ENCODE assay signal across 9 mouse cellular contexts in the genomic region with DNA sequence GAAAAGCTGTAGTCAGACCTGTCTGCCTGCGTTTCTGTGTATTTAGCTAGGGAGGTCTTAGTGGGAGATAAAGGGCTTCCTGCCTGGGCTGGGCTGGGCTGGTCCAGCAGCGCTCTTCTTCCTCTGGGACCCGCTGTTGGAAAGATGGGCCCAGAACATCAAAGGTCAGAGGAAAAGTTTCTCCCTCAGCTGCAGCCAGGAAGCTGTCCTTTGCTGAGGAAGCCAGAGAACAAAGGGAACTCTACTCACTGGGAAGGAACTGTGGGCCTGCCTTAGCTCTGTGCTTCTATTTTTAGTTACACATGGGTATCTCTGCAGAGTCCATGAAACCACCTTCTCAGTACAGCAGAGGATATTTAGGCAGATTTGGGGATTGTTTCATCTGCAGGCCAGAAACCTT.
DNase-seq lines count a peak whose midpoint lies in the region; ATAC-seq and TF ChIP-seq lines count a peak whose summit lies in the region.
"Had no signal": no experiment of that assay in that cellular context is flagged by ENCODE, and none has a peak within 500 bp of the region (broad histone marks: within the 10 kb centered on the region; RNA-seq: fewer than 3 reads in every experiment).

No protein-coding gene starts in this region.

- ATAC-seq in intestine, postnatal 0 days: no peak
- ATAC-seq in midbrain, embryonic 16.5 days: peak; percentile 58; the same call in 1 of the 2 replicates
- no peak for ATAC-seq in megakaryocyte-erythroid progenitor cell, adult 5-6 weeks (replicated peaks; ENCODE audit: low FRiP score, low TSS enrichment, poor library complexity, severe bottlenecking)

- no peak overlapping the region for H3K4me2 ChIP-seq in intestine, postnatal 0 days (replicated peaks; ENCODE audit: low read depth)
- no peak overlapping the region for H3K4me2 ChIP-seq in midbrain, embryonic 16.5 days (ENCODE audit: low read length)
- H3K4me2 ChIP-seq: liver, embryonic 15.5 days had no signal

- WGBS in intestine, postnatal 0 days: 19% methylated on average over 3 of the region's 3 CpGs
- WGBS in midbrain, embryonic 16.5 days: 57% methylated on average over 3 of the region's 3 CpGs

- H3K4me3 ChIP-seq in intestine, postnatal 0 days (ENCODE audit: low read depth, low read length): no peak overlapping the region
- no peak overlapping the region for H3K4me3 ChIP-seq in midbrain, embryonic 16.5 days (ENCODE audit: low read depth, low read length)
- H3K4me3 ChIP-seq: liver, embryonic 15.5 days had no signal

- H3K27me3 ChIP-seq in intestine, postnatal 0 days (replicated peaks; ENCODE audit: control insufficient read depth, insufficient read depth, low read length): no peaks in the 10 kb centered on the region
- no peaks in the 10 kb centered on the region for H3K27me3 ChIP-seq in midbrain, embryonic 16.5 days (ENCODE audit: control insufficient read depth, insufficient read depth, low read depth, low read length)
- H3K27me3 ChIP-seq: liver, embryonic 15.5 days had no signal

- DNase-seq in gastrocnemius, postnatal 14 days: peak; percentile 28
- DNase-seq in gastrocnemius, postnatal 36 days: no peak
- peak; percentile 58 to 87 for DNase-seq in heart, adult 18-20 months
- DNase-seq in T-cell, adult 2 months (ENCODE audit: low spot score): no peak
- DNase-seq in cerebellum, postnatal 14 days: no peak

- TF ChIP-seq CTCF in intestine, postnatal 0 days (IDR thresholded peaks at IDR 0.05; ENCODE audit: low read depth): no peak

- H3K9me3 ChIP-seq in intestine, postnatal 0 days (ENCODE audit: control insufficient read depth): no peaks in the 10 kb centered on the region
- no peaks in the 10 kb centered on the region for H3K9me3 ChIP-seq in midbrain, embryonic 16.5 days (replicated peaks; ENCODE audit: control insufficient read depth, low read length, poor library complexity, severe bottlenecking)
- H3K9me3 ChIP-seq: liver, embryonic 15.5 days had no signal

- H3K36me3 ChIP-seq in intestine, postnatal 0 days (ENCODE audit: control insufficient read depth, insufficient read depth): no peaks in the 10 kb centered on the region
- no peaks in the 10 kb centered on the region for H3K36me3 ChIP-seq in midbrain, embryonic 16.5 days (ENCODE audit: control insufficient read depth, insufficient read depth, low read length)
- H3K36me3 ChIP-seq: liver, embryonic 15.5 days had no signal

- H3K9ac ChIP-seq in intestine, postnatal 0 days (ENCODE audit: low read depth, low read length): no peak overlapping the region
- no peak overlapping the region for H3K9ac ChIP-seq in midbrain, embryonic 16.5 days (ENCODE audit: low read depth, low read length)
- H3K9ac ChIP-seq: liver, embryonic 15.5 days had no signal

- H3K27ac ChIP-seq in intestine, postnatal 0 days (ENCODE audit: low read depth, low read length): 0 out of 2 replicates have a peak overlapping the region, but pooled peaks have one; percentile 7
- peak overlapping the region; percentile 57 for H3K27ac ChIP-seq in midbrain, embryonic 16.5 days (ENCODE audit: low read length)
- H3K27ac ChIP-seq: liver, embryonic 15.5 days had no signal

- intact Hi-C loops in gastrocnemius, postnatal 14 days (cut with DNase I; ENCODE audit: low total_unique reads): no loop called here
- intact Hi-C loops in gastrocnemius, postnatal 36 days (cut with DNase I): no loop called here

- no peaks in the 10 kb centered on the region for H3K4me1 ChIP-seq in intestine, postnatal 0 days (replicated peaks; ENCODE audit: control insufficient read depth, insufficient read depth, low read length)
- no peaks in the 10 kb centered on the region; the same call in 1 of the 2 replicates for H3K4me1 ChIP-seq in midbrain, embryonic 16.5 days (ENCODE audit: control insufficient read depth, insufficient read depth, low read length)
- H3K4me1 ChIP-seq: liver, embryonic 15.5 days had no signal

Comparison
In these comparisons a context has a peak if more than half of its experiments do, and no peak if none do; other contexts are left out.
1. DNase-seq: peak in gastrocnemius, postnatal 14 days (single experiment) and heart, adult 18-20 months (2 of 2); none in gastrocnemius, postnatal 36 days (0 of 2), T-cell, adult 2 months (single experiment) and cerebellum, postnatal 14 days (0 of 2).